Mouse (Mus musculus): Measurements from ENCODE around the gene Olfr623. TPM values are rescaled to one million over a fixed set of nuclear protein-coding genes. Genes with fewer than 3 reads are reported as not detected.

Olfr623 gene
- not detected in 2 replicates for polyA plus RNA-seq (2015; fragmentation: Nextera tagmentation; extraction: Ambion mirVana)

DNA sequence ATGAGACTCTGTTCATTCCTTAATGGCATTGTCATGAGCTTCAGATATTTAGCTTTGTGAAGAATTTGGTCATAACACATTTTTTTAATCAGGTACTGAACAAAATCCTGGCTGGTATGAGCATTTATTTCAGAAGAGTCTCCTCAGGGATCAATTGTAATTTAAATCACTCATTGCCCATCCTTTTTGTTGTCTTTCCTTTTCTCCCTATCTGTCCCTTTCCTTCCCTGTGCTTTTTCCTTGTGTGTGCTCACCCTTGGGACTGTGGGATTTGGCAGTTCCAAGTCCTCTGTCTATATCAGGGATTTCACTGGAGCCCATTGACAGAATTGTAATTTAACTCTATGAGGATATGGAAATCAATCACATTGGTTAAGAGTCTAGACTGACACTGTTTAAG is at the start of gene Olfr623:
Gene Olfr623 (minus strand): TSS at position 101 of the 400 bp plus-strand sequence.
- no peak within 1 kb of the TSS for H3K27ac ChIP-seq (ENCODE audit: low read length)
- H3K4me2 ChIP-seq (ENCODE audit: low read length), result no peak within 1 kb of the TSS
- H3K27me3 ChIP-seq (ENCODE audit: control insufficient read depth, insufficient read depth, low read depth, low read length), result no peaks in the 10 kb centered on the region
- no peak within 1 kb of the TSS for H3K4me3 ChIP-seq (ENCODE audit: low read depth, low read length)
- H3K9ac ChIP-seq (ENCODE audit: low read depth, low read length), result no peak within 1 kb of the TSS
- ATAC-seq, result no peak
- no peaks in the 10 kb centered on the region for H3K4me1 ChIP-seq (ENCODE audit: control insufficient read depth, insufficient read depth, low read length)
- no peaks in the 10 kb centered on the region for H3K9me3 ChIP-seq (replicated peaks; ENCODE audit: control insufficient read depth, low read length, poor library complexity, severe bottlenecking)
- H3K36me3 ChIP-seq (ENCODE audit: control insufficient read depth, insufficient read depth, low read length), result no peaks in the 10 kb centered on the region

DNA sequence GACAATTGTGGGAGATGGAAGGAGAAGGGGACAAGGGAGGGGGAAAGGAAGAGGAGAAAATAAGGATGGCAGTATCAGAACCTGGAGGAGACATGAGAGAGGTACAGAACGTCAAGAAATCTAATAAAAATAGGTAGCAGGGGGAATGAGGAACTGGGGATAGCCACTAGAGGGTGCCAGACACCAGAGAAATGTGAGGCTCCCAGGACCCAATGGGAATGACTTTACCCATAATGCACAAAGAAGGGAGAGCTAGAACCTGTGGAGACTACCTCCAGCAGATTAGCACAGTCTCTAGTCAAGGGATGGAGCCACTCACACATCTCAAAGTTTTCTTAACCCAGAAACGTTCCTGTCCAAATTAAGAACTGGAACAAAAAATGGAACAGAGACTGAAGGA is 48.5 kb upstream of the Olfr623 start:
- 30% methylated on average over 2 of the region's 2 CpGs for WGBS
- no peaks in the 10 kb centered on the region for H3K4me1 ChIP-seq (ENCODE audit: control insufficient read depth, insufficient read depth, low read length)
- H3K27ac ChIP-seq (ENCODE audit: low read length), result no peak overlapping the region
- H3K36me3 ChIP-seq (ENCODE audit: control insufficient read depth, insufficient read depth, low read length), result no peaks in the 10 kb centered on the region
- ATAC-seq, result no peak
- H3K9me3 ChIP-seq (replicated peaks; ENCODE audit: control insufficient read depth, low read length, poor library complexity, severe bottlenecking), result no peaks in the 10 kb centered on the region
- no peak overlapping the region for H3K9ac ChIP-seq (ENCODE audit: low read depth, low read length)
- H3K4me3 ChIP-seq (ENCODE audit: low read depth, low read length), result no peak overlapping the region
- no peak overlapping the region for H3K4me2 ChIP-seq (ENCODE audit: low read length)
- no peaks in the 10 kb centered on the region for H3K27me3 ChIP-seq (ENCODE audit: control insufficient read depth, insufficient read depth, low read depth, low read length)

GRCm38 (mm10) chr7:103699469-103699868 is 36.0 kb upstream of the Olfr623 start:
- WGBS, result 90% methylated on average over 4 of the region's 4 CpGs
- Histone ChIP-seq H3K9ac (ENCODE audit: low read depth, low read length) (no peak overlapping the region), H3K4me3 (ENCODE audit: low read depth, low read length) (no peak overlapping the region), H3K27ac (ENCODE audit: low read length) (no peak overlapping the region), H3K4me1 (ENCODE audit: control insufficient read depth, insufficient read depth, low read length) (no peaks in the 10 kb centered on the region), H3K4me2 (ENCODE audit: low read length) (no peak overlapping the region), H3K9me3 (replicated peaks; ENCODE audit: control insufficient read depth, low read length, poor library complexity, severe bottlenecking) (no peaks in the 10 kb centered on the region), H3K27me3 (ENCODE audit: control insufficient read depth, insufficient read depth, low read depth, low read length) (no peaks in the 10 kb centered on the region), H3K36me3 (ENCODE audit: control insufficient read depth, insufficient read depth, low read length) (no peaks in the 10 kb centered on the region)
- ATAC-seq, result no peak

GRCm38 (mm10) chr7:103682420-103682819 is 18.9 kb upstream of the Olfr623 start, which contains the start of gene Olfr625-ps1:
Olfr625-ps1 (plus strand) TSS chr7:103682720.
- H3K4me1 ChIP-seq (ENCODE audit: control insufficient read depth, insufficient read depth, low read length), result no peaks in the 10 kb centered on the region
- H3K36me3 ChIP-seq (ENCODE audit: control insufficient read depth, insufficient read depth, low read length), result no peaks in the 10 kb centered on the region
- no peaks in the 10 kb centered on the region for H3K9me3 ChIP-seq (replicated peaks; ENCODE audit: control insufficient read depth, low read length, poor library complexity, severe bottlenecking)
- no peak for ATAC-seq
- no peaks in the 10 kb centered on the region for H3K27me3 ChIP-seq (ENCODE audit: control insufficient read depth, insufficient read depth, low read depth, low read length)
- H3K27ac ChIP-seq (ENCODE audit: low read length), result no peak within 1 kb of the TSS
- no peak within 1 kb of the TSS for H3K9ac ChIP-seq (ENCODE audit: low read depth, low read length)
- no peak within 1 kb of the TSS for H3K4me3 ChIP-seq (ENCODE audit: low read depth, low read length)
- H3K4me2 ChIP-seq (ENCODE audit: low read length), result no peak within 1 kb of the TSS

- Histone ChIP-seq H3K27ac (ENCODE audit: low read length) (no peak within 1 kb of the TSS), H3K9ac (ENCODE audit: low read depth, low read length) (no peak within 1 kb of the TSS), H3K4me1 (ENCODE audit: control insufficient read depth, insufficient read depth, low read length) (no peaks in the 10 kb centered on the region), H3K9me3 (replicated peaks; ENCODE audit: control insufficient read depth, low read length, poor library complexity, severe bottlenecking) (no peaks in the 10 kb centered on the region), H3K36me3 (ENCODE audit: control insufficient read depth, insufficient read depth, low read length) (no peaks in the 10 kb centered on the region), H3K4me3 (ENCODE audit: low read depth, low read length) (no peak within 1 kb of the TSS), H3K27me3 (ENCODE audit: control insufficient read depth, insufficient read depth, low read depth, low read length) (no peaks in the 10 kb centered on the region), H3K4me2 (ENCODE audit: low read length) (no peak within 1 kb of the TSS)
- 98% methylated on average over 2 of the region's 2 CpGs for WGBS
- ATAC-seq, result no peak
Measured at GRCm38 (mm10) chr7:103671091-103671490, 7.6 kb upstream of the Olfr623 start, which contains the start of gene Olfr624. Olfr624 (minus strand) TSS chr7:103671191.

DNA sequence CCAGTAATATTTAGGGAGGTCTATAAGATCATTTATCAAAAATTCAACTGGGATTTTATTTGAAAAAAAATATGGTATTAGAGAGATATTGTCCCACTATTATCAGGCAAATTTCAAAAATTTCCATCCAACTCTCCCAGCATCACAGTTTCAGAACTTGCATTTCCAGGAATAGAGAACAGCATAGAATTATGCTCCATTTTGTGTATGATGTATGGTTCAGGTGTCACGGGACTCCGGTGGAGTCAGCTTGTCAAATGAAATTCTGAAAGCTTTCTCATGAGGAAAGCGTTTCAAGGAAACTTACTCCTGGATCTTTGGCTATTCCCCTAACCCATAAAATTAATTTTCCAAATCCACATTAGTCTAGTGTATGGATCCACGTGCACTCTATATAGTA is 19.4 kb downstream of the Olfr623 start:
- no peak overlapping the region for H3K4me2 ChIP-seq (ENCODE audit: low read length)
- WGBS, result 91% methylated on average over 4 of the region's 4 CpGs
- no peaks in the 10 kb centered on the region for H3K4me1 ChIP-seq (ENCODE audit: control insufficient read depth, insufficient read depth, low read length)
- H3K36me3 ChIP-seq (ENCODE audit: control insufficient read depth, insufficient read depth, low read length), result no peaks in the 10 kb centered on the region
- H3K27ac ChIP-seq (ENCODE audit: low read length), result no peak overlapping the region
- no peak for ATAC-seq
- no peaks in the 10 kb centered on the region for H3K27me3 ChIP-seq (ENCODE audit: control insufficient read depth, insufficient read depth, low read depth, low read length)
- no peaks in the 10 kb centered on the region for H3K9me3 ChIP-seq (replicated peaks; ENCODE audit: control insufficient read depth, low read length, poor library complexity, severe bottlenecking)
- H3K4me3 ChIP-seq (ENCODE audit: low read depth, low read length), result no peak overlapping the region
- H3K9ac ChIP-seq (ENCODE audit: low read depth, low read length), result no peak overlapping the region

GRCm38 (mm10) chr7:103642602-103643001 is 20.9 kb downstream of the Olfr623 start, which contains the start of gene Olfr622:
Olfr622 (minus strand) TSS chr7:103642702.
- no peak within 1 kb of the TSS for H3K9ac ChIP-seq (ENCODE audit: low read depth, low read length)
- no peaks in the 10 kb centered on the region for H3K4me1 ChIP-seq (ENCODE audit: control insufficient read depth, insufficient read depth, low read length)
- 84% methylated on average over 1 of the region's 1 CpGs for WGBS
- H3K9me3 ChIP-seq (replicated peaks; ENCODE audit: control insufficient read depth, low read length, poor library complexity, severe bottlenecking), result no peaks in the 10 kb centered on the region
- H3K4me3 ChIP-seq (ENCODE audit: low read depth, low read length), result no peak within 1 kb of the TSS
- no peak for ATAC-seq
- H3K27ac ChIP-seq (ENCODE audit: low read length), result no peak within 1 kb of the TSS
- no peak within 1 kb of the TSS for H3K4me2 ChIP-seq (ENCODE audit: low read length)
- no peaks in the 10 kb centered on the region for H3K27me3 ChIP-seq (ENCODE audit: control insufficient read depth, insufficient read depth, low read depth, low read length)
- H3K36me3 ChIP-seq (ENCODE audit: control insufficient read depth, insufficient read depth, low read length), result no peaks in the 10 kb centered on the region

GRCm38 (mm10) chr7:103636795-103637194 is 26.7 kb downstream of the Olfr623 start:
- H3K27ac ChIP-seq (ENCODE audit: low read length), result no peak overlapping the region
- no peak for ATAC-seq
- no peak overlapping the region for H3K4me2 ChIP-seq (ENCODE audit: low read length)
- no peaks in the 10 kb centered on the region for H3K4me1 ChIP-seq (ENCODE audit: control insufficient read depth, insufficient read depth, low read length)
- H3K27me3 ChIP-seq (ENCODE audit: control insufficient read depth, insufficient read depth, low read depth, low read length), result no peaks in the 10 kb centered on the region
- no peaks in the 10 kb centered on the region for H3K36me3 ChIP-seq (ENCODE audit: control insufficient read depth, insufficient read depth, low read length)
- no peak overlapping the region for H3K9ac ChIP-seq (ENCODE audit: low read depth, low read length)
- H3K4me3 ChIP-seq (ENCODE audit: low read depth, low read length), result no peak overlapping the region
- H3K9me3 ChIP-seq (replicated peaks; ENCODE audit: control insufficient read depth, low read length, poor library complexity, severe bottlenecking), result no peaks in the 10 kb centered on the region

GRCm38 (mm10) chr7:103612434-103612833 is 51.1 kb downstream of the Olfr623 start, which contains the start of gene Olfr620:
Olfr620 (minus strand) TSS chr7:103612534.
- H3K4me3 ChIP-seq (ENCODE audit: low read depth, low read length), result no peak within 1 kb of the TSS
- no peak within 1 kb of the TSS for H3K27ac ChIP-seq (ENCODE audit: low read length)
- H3K27me3 ChIP-seq (ENCODE audit: control insufficient read depth, insufficient read depth, low read depth, low read length), result no peaks in the 10 kb centered on the region
- 83% methylated on average over 2 of the region's 2 CpGs for WGBS
- no peak within 1 kb of the TSS for H3K4me2 ChIP-seq (ENCODE audit: low read length)
- no peaks in the 10 kb centered on the region for H3K36me3 ChIP-seq (ENCODE audit: control insufficient read depth, insufficient read depth, low read length)
- no peaks in the 10 kb centered on the region for H3K9me3 ChIP-seq (replicated peaks; ENCODE audit: control insufficient read depth, low read length, poor library complexity, severe bottlenecking)
- no peaks in the 10 kb centered on the region for H3K4me1 ChIP-seq (ENCODE audit: control insufficient read depth, insufficient read depth, low read length)
- no peak for ATAC-seq
- H3K9ac ChIP-seq (ENCODE audit: low read depth, low read length), result no peak within 1 kb of the TSS

Measured in midbrain, embryonic 16.5 days (tissue).